Mouse (Mus musculus): ENCODE data around the gene Slc25a10. TPM values are rescaled to one million over a fixed set of nuclear protein-coding genes. Genes with fewer than 3 reads are reported as not detected.
A peak's percentile ranks its signal among the peaks of the same experiment; 100 is the strongest.

Slc25a10 gene
- polyA plus RNA-seq, 1 experiment from 2014 or later = 37.7 TPM

GRCm38 (mm10) chr11:120535804-120536203 is 44.2 kb downstream of the Slc25a10 start:
- H3K27ac ChIP-seq = no peak overlapping the region
- no peak overlapping the region for H3K4me3 ChIP-seq
- no peak overlapping the region for H3K4me2 ChIP-seq (replicated peaks)
- no peaks in the 10 kb centered on the region for H3K36me3 ChIP-seq
- WGBS = 80% methylated on average over 3 of the region's 3 CpGs
- no peak overlapping the region for H3K9ac ChIP-seq
- peaks cover 38% of the 10 kb centered on the region for H3K27me3 ChIP-seq
- ATAC-seq (ENCODE audit: low FRiP score) = no peak
- H3K4me1 ChIP-seq = peaks cover 23% of the 10 kb centered on the region
- no peaks in the 10 kb centered on the region for H3K9me3 ChIP-seq (replicated peaks)

GRCm38 (mm10) chr11:120538485-120538884 is 46.8 kb downstream of the Slc25a10 start:
- no peak for ATAC-seq (ENCODE audit: low FRiP score)
- no peak overlapping the region for H3K4me3 ChIP-seq

GRCm38 (mm10) chr11:120538955-120539284 is 47.3 kb downstream of the Slc25a10 start:
- Histone ChIP-seq H3K27me3 (peaks cover 10% of the 10 kb centered on the region; the same call in 1 of the 2 replicates), H3K36me3 (peaks cover 21% of the 10 kb centered on the region), H3K4me1 (peaks cover 19% of the 10 kb centered on the region), H3K27ac (peak overlapping the region; percentile 75), H3K4me3 (no peak overlapping the region), H3K4me2 (replicated peaks) (peak overlapping the region; percentile 14; the same call in 1 of the 2 replicates), H3K9ac (0 out of 2 replicates have a peak overlapping the region, but pooled peaks have one; percentile 27), H3K9me3 (replicated peaks) (no peaks in the 10 kb centered on the region)
- no peak; the same call in 1 of the 2 replicates for ATAC-seq (ENCODE audit: low FRiP score)
- WGBS = 50% methylated on average over 8 of the region's 8 CpGs

More at GRCm38 (mm10) chr11:120538485-120538884, 46.8 kb downstream of the Slc25a10 start:
- 78% methylated on average over 3 of the region's 3 CpGs for WGBS
- Histone ChIP-seq H3K4me2 (replicated peaks) (no peak overlapping the region), H3K9ac (0 out of 2 replicates have a peak overlapping the region, but pooled peaks have one; percentile 4), H3K9me3 (replicated peaks) (no peaks in the 10 kb centered on the region), H3K27ac (peak overlapping the region; percentile 75), H3K4me1 (peaks cover 19% of the 10 kb centered on the region), H3K36me3 (peaks cover 17% of the 10 kb centered on the region), H3K27me3 (peaks cover 12% of the 10 kb centered on the region; the same call in 1 of the 2 replicates)

- no peaks in the 10 kb centered on the region for H3K9me3 ChIP-seq (replicated peaks)
- 25% methylated on average over 10 of the region's 10 CpGs for WGBS
- H3K4me2 ChIP-seq (replicated peaks) = peak overlapping the region; percentile 14; the same call in 1 of the 2 replicates
- peaks cover 5% of the 10 kb centered on the region; the same call in 1 of the 2 replicates for H3K27me3 ChIP-seq
- H3K36me3 ChIP-seq = peaks cover 26% of the 10 kb centered on the region
- peak overlapping the region; percentile 36; the same call in 1 of the 2 replicates for H3K9ac ChIP-seq
- H3K4me3 ChIP-seq = no peak overlapping the region
- peaks cover 19% of the 10 kb centered on the region for H3K4me1 ChIP-seq
- peak; percentile 62 for ATAC-seq (ENCODE audit: low FRiP score)
- H3K27ac ChIP-seq = peak overlapping the region; percentile 75
These were observed 47.8 kb downstream of the Slc25a10 start for GRCm38 (mm10) chr11:120539285-120540014.

GRCm38 (mm10) chr11:120541907-120542306 is 50.3 kb downstream of the Slc25a10 start:
- no peak overlapping the region for H3K27ac ChIP-seq
- no peak overlapping the region for H3K4me3 ChIP-seq
- H3K9ac ChIP-seq = no peak overlapping the region
- H3K4me1 ChIP-seq = peaks cover 19% of the 10 kb centered on the region
- peaks cover 32% of the 10 kb centered on the region for H3K36me3 ChIP-seq
- H3K27me3 ChIP-seq = no peaks in the 10 kb centered on the region
- H3K9me3 ChIP-seq (replicated peaks) = no peaks in the 10 kb centered on the region
- WGBS = 47% methylated on average over 4 of the region's 4 CpGs
- no peak overlapping the region for H3K4me2 ChIP-seq (replicated peaks)
- ATAC-seq (ENCODE audit: low FRiP score) = no peak

- Histone ChIP-seq H3K4me1 (peaks cover 21% of the 10 kb centered on the region), H3K9me3 (replicated peaks) (no peaks in the 10 kb centered on the region), H3K4me3 (no peak overlapping the region), H3K9ac (no peak overlapping the region), H3K27me3 (no peaks in the 10 kb centered on the region), H3K27ac (no peak overlapping the region), H3K36me3 (peaks cover 32% of the 10 kb centered on the region), H3K4me2 (replicated peaks) (no peak overlapping the region)
- ATAC-seq (ENCODE audit: low FRiP score) = no peak
- WGBS = 87% methylated on average over 6 of the region's 6 CpGs
These were observed 50.7 kb downstream of the Slc25a10 start for GRCm38 (mm10) chr11:120542376-120542775.

GRCm38 (mm10) chr11:120545964-120546363 is 54.3 kb downstream of the Slc25a10 start:
- Histone ChIP-seq H3K36me3 (peaks cover 32% of the 10 kb centered on the region), H3K4me3 (no peak overlapping the region), H3K4me2 (replicated peaks) (no peak overlapping the region), H3K27ac (no peak overlapping the region), H3K4me1 (peaks cover 26% of the 10 kb centered on the region), H3K9me3 (replicated peaks) (no peaks in the 10 kb centered on the region), H3K27me3 (no peaks in the 10 kb centered on the region), H3K9ac (no peak overlapping the region)
- ATAC-seq (ENCODE audit: low FRiP score) = no peak
- 95% methylated on average over 3 of the region's 3 CpGs for WGBS

GRCm38 (mm10) chr11:120547469-120547868 is 55.8 kb downstream of the Slc25a10 start:
- H3K4me1 ChIP-seq = peaks cover 26% of the 10 kb centered on the region
- no peak overlapping the region for H3K27ac ChIP-seq
- H3K4me2 ChIP-seq (replicated peaks) = no peak overlapping the region; the same call in 1 of the 2 replicates
- H3K4me3 ChIP-seq = 0 out of 2 replicates have a peak overlapping the region, but pooled peaks have one; percentile 0
- H3K36me3 ChIP-seq = peaks cover 26% of the 10 kb centered on the region
- no peaks in the 10 kb centered on the region for H3K27me3 ChIP-seq
- no peaks in the 10 kb centered on the region for H3K9me3 ChIP-seq (replicated peaks)
- no peak for ATAC-seq (ENCODE audit: low FRiP score)
- 73% methylated on average over 2 of the region's 2 CpGs for WGBS
- no peak overlapping the region for H3K9ac ChIP-seq

- H3K4me3 ChIP-seq = peak overlapping the region; percentile 90
- WGBS = 84% methylated on average over 3 of the region's 3 CpGs
These were observed 56.6 kb downstream of the Slc25a10 start for GRCm38 (mm10) chr11:120548214-120548613.

GRCm38 (mm10) chr11:120548786-120549167 is 57.1 kb downstream of the Slc25a10 start:
- H3K27ac ChIP-seq = peak overlapping the region; percentile 83
- H3K27me3 ChIP-seq = no peaks in the 10 kb centered on the region
- H3K4me2 ChIP-seq (replicated peaks) = peak overlapping the region; percentile 94
- ATAC-seq (ENCODE audit: low FRiP score) = no peak
- H3K4me3 ChIP-seq = peak overlapping the region; percentile 90
- H3K36me3 ChIP-seq = peaks cover 12% of the 10 kb centered on the region
- 39% methylated on average over 7 of the region's 7 CpGs for WGBS
- H3K4me1 ChIP-seq = peaks cover 26% of the 10 kb centered on the region
- H3K9me3 ChIP-seq (replicated peaks) = no peaks in the 10 kb centered on the region
- peak overlapping the region; percentile 98 for H3K9ac ChIP-seq

More at GRCm38 (mm10) chr11:120548214-120548613, 56.6 kb downstream of the Slc25a10 start:
- peaks cover 26% of the 10 kb centered on the region for H3K4me1 ChIP-seq
- peak overlapping the region; percentile 94 for H3K4me2 ChIP-seq (replicated peaks)
- H3K9me3 ChIP-seq (replicated peaks) = no peaks in the 10 kb centered on the region
- H3K27ac ChIP-seq = no peak overlapping the region
- no peak for ATAC-seq (ENCODE audit: low FRiP score)
- peaks cover 18% of the 10 kb centered on the region for H3K36me3 ChIP-seq
- H3K27me3 ChIP-seq = no peaks in the 10 kb centered on the region
- H3K9ac ChIP-seq = peak overlapping the region; percentile 98
